In the genomic region with DNA sequence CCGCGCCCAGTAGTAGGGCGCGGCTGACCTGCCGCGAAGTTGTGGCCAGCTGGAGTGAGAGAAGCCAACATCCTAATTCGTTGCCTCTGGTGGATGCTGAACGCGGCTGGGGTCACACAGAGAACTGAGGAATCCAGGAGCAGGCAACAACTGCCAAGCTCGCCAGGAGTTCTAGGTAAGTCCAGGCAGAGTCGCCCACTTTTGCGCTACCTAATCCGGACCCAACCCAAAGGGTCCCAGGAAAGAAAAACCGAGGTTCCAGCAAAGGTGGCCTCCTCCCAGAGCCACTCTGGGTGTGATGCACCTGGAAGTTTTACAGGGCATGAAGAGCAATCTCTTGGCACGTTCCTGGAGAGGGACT, we compare ENCODE assay signal across 12 mouse cellular contexts. TPM values are rescaled to one million over a fixed set of nuclear protein-coding genes. Genes with fewer than 3 reads are reported as not detected.
DNase-seq lines count a peak whose midpoint lies in the region; ATAC-seq and TF ChIP-seq lines count a peak whose summit lies in the region.
"Had no signal": no experiment of that assay in that cellular context is flagged by ENCODE, and none has a peak within 500 bp of the region (broad histone marks: within the 10 kb centered on the region; RNA-seq: fewer than 3 reads in every experiment).

No protein-coding gene starts in this region.

- H3K27me3 ChIP-seq in heart, embryonic 10.5 days (ENCODE audit: insufficient read depth, poor library complexity, severe bottlenecking) = peaks cover 47% of the 10 kb centered on the region
- peaks cover 35% of the 10 kb centered on the region for H3K27me3 ChIP-seq in lung, embryonic 15.5 days
- H3K27me3 ChIP-seq in lung, postnatal 0 days (replicated peaks; ENCODE audit: insufficient read depth, low read length) = no peaks in the 10 kb centered on the region; the same call in 1 of the 2 replicates
- peaks cover 59% of the 10 kb centered on the region for H3K27me3 ChIP-seq in limb, embryonic 12.5 days

- H3K27ac ChIP-seq in heart, embryonic 10.5 days = no peak overlapping the region
- H3K27ac ChIP-seq in lung, embryonic 15.5 days = no peak overlapping the region
- H3K27ac ChIP-seq in lung, postnatal 0 days (ENCODE audit: low read length) = no peak overlapping the region
- no peak overlapping the region for H3K27ac ChIP-seq in limb, embryonic 12.5 days
- H3K27ac ChIP-seq: liver, embryonic 13.5 days had no signal

- H3K4me3 ChIP-seq in heart, embryonic 10.5 days = peak overlapping the region; percentile 61
- H3K4me3 ChIP-seq in lung, embryonic 15.5 days = no peak overlapping the region
- no peak overlapping the region for H3K4me3 ChIP-seq in lung, postnatal 0 days (ENCODE audit: low read depth, low read length)
- peak overlapping the region; percentile 24; the same call in 1 of the 2 replicates for H3K4me3 ChIP-seq in limb, embryonic 12.5 days (replicated peaks)
- H3K4me3 ChIP-seq: liver, embryonic 13.5 days; myocyte had no signal

- TF ChIP-seq EP300 in lung, postnatal 0 days (IDR thresholded peaks at IDR 0.05) = no peak

- no peak overlapping the region for H3K9ac ChIP-seq in lung, embryonic 15.5 days
- H3K9ac ChIP-seq in lung, postnatal 0 days (replicated peaks; ENCODE audit: low read depth) = no peak overlapping the region
- H3K9ac ChIP-seq in limb, embryonic 12.5 days (replicated peaks) = no peak overlapping the region
- H3K9ac ChIP-seq: liver, embryonic 13.5 days had no signal

- no peak for TF ChIP-seq CTCF in lung, postnatal 0 days (IDR thresholded peaks at IDR 0.05)

- no peak for ATAC-seq in lung, embryonic 15.5 days (ENCODE audit: borderline replicate concordance, extremely low read depth, low FRiP score, low TSS enrichment)
- no peak for ATAC-seq in lung, postnatal 0 days
- ATAC-seq in limb, embryonic 12.5 days (ENCODE audit: insufficient number of reproducible peaks, insufficient read depth, low FRiP score, low TSS enrichment, low read depth) = no peak

- WGBS in heart, embryonic 10.5 days = 7% methylated on average over 15 of the region's 15 CpGs
- 6% methylated on average over 15 of the region's 15 CpGs for WGBS in lung, embryonic 15.5 days
- WGBS in lung, postnatal 0 days = 4% methylated on average over 14 of the region's 15 CpGs
- 6% methylated on average over 15 of the region's 15 CpGs for WGBS in limb, embryonic 12.5 days

- no peak for DNase-seq in heart, embryonic 10.5 days (ENCODE audit: low spot score)
- DNase-seq in heart, adult 8-10 months (ENCODE audit: low spot score) = no peak
- no peak for DNase-seq in lung, postnatal 0 days (ENCODE audit: low spot score)
- DNase-seq in spleen, adult 18-20 months = no peak
- no peak for DNase-seq in retina, embryonic 14.5 days (ENCODE audit: low spot score)
- DNase-seq in MN1 (ENCODE audit: low spot score) = no peak
- DNase-seq: B cell, adult 2 months; kidney, adult 2 months; liver, embryonic 13.5 days had no signal

- H3K36me3 ChIP-seq in heart, embryonic 10.5 days = no peaks in the 10 kb centered on the region
- no peaks in the 10 kb centered on the region for H3K36me3 ChIP-seq in lung, embryonic 15.5 days
- H3K36me3 ChIP-seq in lung, postnatal 0 days (ENCODE audit: insufficient read depth, low read length) = no peaks in the 10 kb centered on the region
- H3K36me3 ChIP-seq in limb, embryonic 12.5 days = no peaks in the 10 kb centered on the region
- H3K36me3 ChIP-seq: liver, embryonic 13.5 days had no signal

- H3K9me3 ChIP-seq in heart, embryonic 10.5 days = no peaks in the 10 kb centered on the region
- no peaks in the 10 kb centered on the region for H3K9me3 ChIP-seq in lung, embryonic 15.5 days
- H3K9me3 ChIP-seq in lung, postnatal 0 days (ENCODE audit: low read length) = no peaks in the 10 kb centered on the region
- no peaks in the 10 kb centered on the region for H3K9me3 ChIP-seq in limb, embryonic 12.5 days
- H3K9me3 ChIP-seq: liver, embryonic 13.5 days had no signal

- H3K4me2 ChIP-seq in lung, embryonic 15.5 days = peak overlapping the region; percentile 47; the same call in 1 of the 2 replicates
- no peak overlapping the region for H3K4me2 ChIP-seq in lung, postnatal 0 days (replicated peaks; ENCODE audit: low read depth, low read length)
- H3K4me2 ChIP-seq in limb, embryonic 12.5 days = peak overlapping the region; percentile 45
- H3K4me2 ChIP-seq: liver, embryonic 13.5 days had no signal

- peaks cover 12% of the 10 kb centered on the region for H3K4me1 ChIP-seq in heart, embryonic 10.5 days
- H3K4me1 ChIP-seq in lung, embryonic 15.5 days = no peaks in the 10 kb centered on the region
- H3K4me1 ChIP-seq in lung, postnatal 0 days (ENCODE audit: insufficient read depth, low read depth, low read length) = no peaks in the 10 kb centered on the region
- no peaks in the 10 kb centered on the region for H3K4me1 ChIP-seq in limb, embryonic 12.5 days (replicated peaks)
- H3K4me1 ChIP-seq: liver, embryonic 13.5 days had no signal

RNA-seq across cellular contexts. Expression of a gene that starts 0.5 kb away (rescaled TPM):
- polyA plus RNA-seq in heart, embryonic 10.5 days (2016; fragmentation: Nextera tagmentation; extraction: Ambion mirVana) = 2.5 and 2.8 TPM in 2 replicates
- total RNA-seq in heart, adult 8-10 months (2022) = 10 to 100 TPM; 56.3 to 71.2 (median 62.0) TPM
- polyA plus RNA-seq in lung, embryonic 15.5 days (2015; fragmentation: Nextera tagmentation; extraction: Ambion mirVana) = 1.8 and 2.2 TPM in 2 replicates
- 0.25 and 0.56 TPM in 2 replicates for polyA plus RNA-seq in lung, postnatal 0 days (2015; fragmentation: Nextera tagmentation; extraction: Ambion mirVana)
- polyA plus RNA-seq in limb, embryonic 12.5 days (2016; fragmentation: Nextera tagmentation; extraction: Ambion mirVana) = 1.9 and 2.6 TPM in 2 replicates

Comparison
In these comparisons a context has a peak if more than half of its experiments do, and no peak if none do; other contexts are left out.
1. H3K4me3 ChIP-seq: peak in heart, embryonic 10.5 days (single experiment) and limb, embryonic 12.5 days (single experiment); none in lung, embryonic 15.5 days (single experiment) and lung, postnatal 0 days (single experiment).